Mouse (Mus musculus): ENCODE results near the gene Mgp.
A peak's percentile ranks its signal among the peaks of the same experiment; 100 is the strongest.

Mgp gene

DNA sequence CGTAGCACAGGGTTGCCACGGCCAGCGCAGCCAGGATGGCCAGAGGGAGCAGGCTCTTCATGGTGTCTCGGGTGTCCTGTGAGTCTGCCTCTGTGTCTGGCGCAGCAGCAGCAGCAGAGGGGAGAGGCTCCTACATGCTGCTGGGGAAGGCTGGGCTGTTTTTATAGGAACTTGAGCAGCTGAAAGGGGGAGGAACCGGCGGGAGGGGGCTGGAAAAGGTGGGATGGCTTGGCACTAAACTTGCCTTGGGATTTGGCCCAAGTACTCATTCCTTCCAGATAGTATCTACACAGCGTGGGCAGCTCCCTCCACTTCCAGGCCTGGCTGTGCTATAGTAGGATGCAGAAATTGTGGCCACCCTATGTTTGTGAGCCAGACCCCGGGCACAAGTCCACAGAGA, at the start of gene Mgp:
Mgp (minus strand) TSS at position 154 of the 400 bp plus-strand sequence.
- DNase-seq: no peak

GRCm38 (mm10) chr6:136925049-136925448, 49.4 kb upstream of the Mgp start:
- DNase-seq: no peak

GRCm38 (mm10) chr6:136923532-136923931, 47.9 kb upstream of the Mgp start, which contains the start of gene Pde6h:
Gene Pde6h, plus strand, starts transcription at chr6:136923832.
- DNase-seq: no peak

DNA sequence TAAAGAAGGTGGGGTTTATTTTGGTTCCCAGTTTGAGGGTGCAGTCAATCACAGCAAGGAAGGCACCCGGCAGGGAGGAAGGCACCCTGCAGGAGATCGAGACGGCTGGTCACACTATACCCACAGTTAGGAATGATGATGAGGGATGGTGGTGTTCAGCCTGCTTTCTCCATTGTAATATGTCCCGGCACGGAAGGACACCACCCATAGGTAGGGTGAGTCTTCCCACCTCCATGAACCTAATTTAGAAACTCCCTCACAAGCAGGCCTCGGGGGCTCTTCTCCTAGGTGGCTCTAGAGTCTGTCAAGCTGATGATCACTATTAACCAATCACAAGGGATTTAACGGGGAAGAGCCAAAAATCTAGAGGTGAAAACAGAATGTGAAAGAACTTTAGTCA, 47.2 kb upstream of the Mgp start:
- DNase-seq: no peak

DNA sequence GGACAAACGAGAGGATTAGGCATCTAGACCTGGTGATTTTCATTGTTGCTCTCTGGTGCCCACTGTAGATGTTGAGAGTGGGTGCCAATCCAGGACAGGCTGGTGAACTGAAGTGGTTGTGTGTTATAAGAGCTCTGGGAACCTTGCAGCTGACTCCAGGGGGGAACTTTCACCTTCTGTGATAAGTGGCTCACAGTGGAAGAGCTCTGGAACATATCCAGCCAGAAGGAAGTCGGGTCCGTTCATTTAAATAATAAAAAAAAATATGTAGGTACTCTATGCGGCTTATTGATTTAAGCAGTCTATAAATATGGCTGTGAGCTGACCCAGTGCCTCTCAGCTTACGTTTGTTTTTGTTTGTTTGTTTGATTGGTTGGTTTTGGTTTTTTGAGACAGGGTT, 46.5 kb upstream of the Mgp start, which contains the start of gene Erp27:
Erp27 (minus strand) TSS at position 101 of the 400 bp plus-strand sequence.
- DNase-seq: no peak

DNA sequence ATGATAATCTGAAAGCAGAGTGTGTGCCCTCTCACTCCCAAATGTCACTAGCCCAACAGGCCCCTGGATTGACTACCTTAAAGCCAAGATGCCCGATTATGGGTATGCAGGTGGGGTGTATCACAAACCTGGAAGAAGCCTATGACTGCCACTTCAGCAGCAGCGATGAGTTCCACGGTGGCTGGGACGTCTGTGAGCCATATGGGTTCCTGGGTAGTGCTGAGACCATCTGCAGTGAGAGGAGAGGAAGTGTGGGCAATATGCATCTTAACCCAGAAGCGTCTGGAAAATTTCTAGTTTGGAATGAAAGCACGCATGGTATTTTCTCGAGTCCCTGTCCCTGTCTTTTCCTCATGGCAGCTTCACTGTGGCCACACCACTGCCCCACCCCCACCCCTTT, 46.0 kb upstream of the Mgp start:
- DNase-seq: no peak

DNA sequence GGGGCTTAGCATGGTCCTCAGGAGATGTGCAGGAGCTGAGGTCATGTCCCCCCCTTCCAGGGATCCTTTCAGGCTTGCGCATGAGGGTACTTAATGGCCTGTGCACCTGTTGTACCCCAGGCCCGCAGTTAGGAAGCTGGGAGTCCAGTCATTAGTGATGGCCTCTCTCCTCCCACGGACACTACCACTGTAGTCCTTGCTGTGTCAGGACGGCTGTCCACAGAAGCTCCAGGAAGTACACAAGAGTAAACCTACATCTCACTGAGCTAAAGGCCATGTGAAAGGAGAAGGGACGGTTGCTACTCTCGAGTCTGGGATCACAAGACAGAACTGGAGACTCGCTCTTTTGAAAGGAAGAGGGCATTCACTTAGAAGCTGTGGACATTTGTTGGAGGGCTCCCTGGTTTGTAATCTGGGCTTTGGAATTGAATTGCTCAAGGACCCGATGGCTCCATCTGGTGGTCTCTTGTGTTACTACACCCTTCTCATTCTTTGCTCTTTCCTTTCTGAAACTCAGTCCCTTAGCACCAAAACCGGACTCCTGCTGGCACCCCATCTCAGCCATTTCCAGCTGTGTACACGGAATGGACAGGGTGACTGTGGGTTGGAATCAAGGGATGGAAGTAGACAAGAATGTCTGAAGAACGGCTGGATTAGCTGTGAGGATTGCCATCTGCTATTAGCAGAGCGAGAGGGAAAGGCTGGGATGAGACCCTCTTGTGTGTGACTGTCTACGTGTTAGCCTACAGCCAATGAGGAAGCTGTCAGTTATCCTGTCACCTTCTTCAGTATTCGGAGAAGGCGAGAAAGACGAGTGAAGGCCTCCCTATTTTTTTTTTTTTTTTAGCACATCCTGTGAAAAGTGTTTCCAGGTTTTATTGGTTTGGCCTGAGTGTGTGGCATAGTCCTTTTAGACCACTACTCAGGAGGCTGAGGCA, 45.0 kb upstream of the Mgp start:
- DNase-seq: peak; percentile 35

DNA sequence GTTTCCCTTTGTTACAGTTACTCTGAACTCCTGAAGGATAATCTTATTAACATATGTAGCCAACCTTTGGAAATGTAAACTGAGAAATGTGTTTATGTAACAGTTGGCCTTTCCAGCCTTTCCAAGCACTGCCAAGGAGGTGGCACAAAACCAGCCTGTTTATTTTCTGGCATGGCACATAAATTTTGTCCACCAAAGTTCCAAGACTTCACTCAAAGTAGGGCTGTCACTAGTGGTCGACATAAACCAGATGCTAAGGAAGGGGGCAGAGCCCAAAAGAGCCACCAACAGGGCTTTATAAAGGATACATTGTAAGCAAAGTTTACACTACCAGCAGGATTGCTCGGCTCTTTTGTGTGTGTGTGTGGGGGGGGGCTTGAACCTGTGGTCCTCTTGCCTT, 42.3 kb upstream of the Mgp start:
- DNase-seq: no peak

GRCm38 (mm10) chr6:136915721-136916395, 40.2 kb upstream of the Mgp start:
- no peak for DNase-seq

GRCm38 (mm10) chr6:136914234-136914633, 38.6 kb upstream of the Mgp start:
- DNase-seq: no peak

DNA sequence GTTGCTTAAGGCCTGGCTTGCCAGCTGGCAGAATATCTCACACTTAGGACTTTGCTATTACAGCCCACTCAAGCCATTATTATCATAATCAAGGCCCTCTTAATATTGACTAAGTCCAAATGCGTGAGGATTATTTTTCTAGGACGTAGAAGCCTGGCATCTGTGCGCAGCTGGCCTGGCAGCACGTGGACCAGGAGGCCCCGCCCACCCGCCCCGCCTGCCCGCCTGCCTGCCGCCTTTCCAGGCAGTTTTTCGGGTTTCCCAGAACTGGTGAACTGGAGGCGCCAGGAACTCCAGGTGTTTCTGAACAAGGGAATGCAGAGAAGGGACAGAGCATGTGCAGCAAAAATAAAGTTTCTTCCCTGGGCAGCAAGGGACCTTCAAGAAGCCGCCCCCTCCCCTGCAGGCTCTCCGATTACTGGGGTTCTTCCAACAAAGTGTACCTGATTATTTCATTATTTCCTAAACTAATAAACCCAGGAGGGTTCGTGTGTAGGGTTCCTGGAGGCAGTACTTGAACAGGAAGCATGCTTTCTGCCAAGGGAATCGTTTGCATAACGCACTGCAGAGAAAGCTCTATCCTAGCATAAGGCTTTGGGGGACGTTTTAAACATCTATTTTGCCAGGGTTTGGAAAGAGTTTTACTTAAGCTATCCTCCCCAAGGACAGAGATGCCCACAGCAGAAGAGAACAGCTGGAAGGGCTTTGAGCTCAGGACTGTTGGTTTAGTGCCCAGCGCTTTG, 37.9 kb upstream of the Mgp start:
- no peak for DNase-seq

DNA sequence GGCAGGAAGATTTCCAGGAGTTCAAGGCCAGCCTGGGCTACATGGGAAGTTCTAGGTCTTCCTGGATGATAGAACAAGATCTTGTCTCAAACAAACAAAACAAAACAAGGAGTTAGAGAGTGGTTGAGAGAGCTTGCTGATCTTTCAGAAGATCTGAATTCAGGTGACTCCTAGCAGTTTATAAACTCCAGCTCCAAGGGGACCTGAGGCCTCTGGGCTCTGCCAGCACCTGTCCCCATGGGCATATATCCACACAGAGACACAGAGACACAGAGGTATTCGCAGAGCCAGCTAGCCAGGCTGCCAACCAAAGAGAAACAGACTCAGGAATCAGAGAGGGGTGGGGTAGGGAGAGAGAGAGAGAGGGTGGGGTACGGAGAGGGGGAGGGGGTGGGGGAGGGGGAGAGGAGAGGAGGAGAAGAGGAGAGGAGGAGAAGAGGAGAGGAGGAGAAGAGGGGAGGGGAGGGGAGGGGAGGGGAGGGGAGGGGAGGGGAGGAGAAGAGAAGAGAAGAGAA, 37.2 kb upstream of the Mgp start:
- DNase-seq: no peak

- DNase-seq: no peak
Measured at GRCm38 (mm10) chr6:136910247-136910890, 34.7 kb upstream of the Mgp start.

GRCm38 (mm10) chr6:136906937-136907293, 31.3 kb upstream of the Mgp start:
- no peak for DNase-seq

- DNase-seq: no peak
Measured at GRCm38 (mm10) chr6:136906283-136906936, 30.8 kb upstream of the Mgp start.

GRCm38 (mm10) chr6:136903885-136904470, 28.4 kb upstream of the Mgp start:
- DNase-seq: no peak

DNA sequence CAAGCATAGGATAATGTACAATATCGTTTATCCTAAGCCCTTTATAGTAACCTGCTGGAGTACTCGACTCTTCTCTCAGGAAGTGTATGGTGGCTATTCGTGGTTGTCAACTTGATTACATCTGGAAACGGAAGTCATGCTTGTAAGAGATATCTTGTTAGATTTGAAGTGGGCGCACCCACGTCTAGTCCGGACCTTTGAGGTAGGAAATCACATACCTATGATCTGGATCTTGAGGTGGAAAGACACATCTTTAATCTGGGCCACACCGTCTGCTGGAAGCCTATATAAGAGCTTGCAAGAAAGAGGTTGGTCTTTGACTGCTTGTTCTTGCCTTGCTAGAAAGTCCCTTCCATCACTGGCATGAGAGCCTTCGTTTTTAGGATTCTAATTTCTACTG, 26.9 kb upstream of the Mgp start:
- no peak for DNase-seq

GRCm38 (mm10) chr6:136901010-136901409, 25.4 kb upstream of the Mgp start:
- no peak for DNase-seq

- no peak for DNase-seq
Measured at GRCm38 (mm10) chr6:136900369-136901009, 24.9 kb upstream of the Mgp start.

DNA sequence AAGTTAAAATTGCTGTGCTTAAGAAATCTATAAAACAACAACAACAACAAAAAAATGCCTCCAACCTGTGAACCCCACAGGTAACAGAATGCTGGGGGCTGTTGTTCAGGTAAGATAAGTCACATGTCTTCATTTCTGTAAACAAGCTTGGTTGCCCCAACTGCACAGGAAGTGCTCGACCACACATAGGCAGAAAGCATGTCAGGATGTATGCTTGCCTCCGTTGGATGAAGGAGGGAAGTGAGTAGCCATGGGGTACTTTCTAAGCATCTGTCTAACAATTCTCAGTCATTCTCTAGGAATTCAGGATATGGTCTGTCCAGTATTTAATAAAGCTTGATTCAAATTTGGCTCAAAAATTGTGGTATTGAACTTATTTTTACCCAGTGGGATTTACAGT, 23.3 kb upstream of the Mgp start:
- no peak for DNase-seq

GRCm38 (mm10) chr6:136898222-136898621, 22.6 kb upstream of the Mgp start:
- DNase-seq: no peak

Data from cerebellum, adult 11 months (tissue).